Mouse (Mus musculus) kidney, embryonic 16.5 days (tissue): Measurements from ENCODE around the gene Slc30a7. TPM values are rescaled to one million over a fixed set of nuclear protein-coding genes. Genes with fewer than 3 reads are reported as not detected.
A peak's percentile ranks its signal among the peaks of the same experiment; 100 is the strongest.

ENCODE experiments used
- ATAC-seq: fragments of 200-750 bp; cut with Nextera tagmentation; 2 replicates; pipeline ENCODE4 v1.8.0; 2017; ENCODE audit warnings: moderate TSS enrichment; ENCODE audit not compliant: low FRiP score, low TSS enrichment
- H3K27ac ChIP-seq: fragments of 300-500 bp; sonication (generic); 2 replicates; pipeline ENCODE4 v1.5.1; 2014; ENCODE audit warnings: low read length
- H3K27me3 ChIP-seq: fragments of 300-500 bp; sonication (generic); 2 replicates; pipeline ENCODE4 v1.6.1; 2014; ENCODE audit warnings: low read length, control low read depth, mixed read lengths; ENCODE audit not compliant: insufficient read depth
- H3K36me3 ChIP-seq: fragments of 300-500 bp; sonication (generic); 2 replicates; pipeline ENCODE4 v1.6.1; 2014; ENCODE audit warnings: low read length, control low read depth, mixed read lengths; ENCODE audit not compliant: insufficient read depth
- H3K4me1 ChIP-seq: fragments of 300-500 bp; sonication (generic); 2 replicates; pipeline ENCODE4 v1.6.1; 2014; ENCODE audit warnings: low read length, control low read depth, mixed read lengths; ENCODE audit not compliant: insufficient read depth
- H3K4me2 ChIP-seq: fragments of 300-500 bp; sonication (generic); replicated peaks from 2 replicates; pipeline ENCODE4 v1.6.1; 2014; ENCODE audit warnings: low read depth, low read length
- H3K4me3 ChIP-seq: fragments of 300-500 bp; sonication (generic); 2 replicates; pipeline ENCODE4 v1.5.1; 2014; ENCODE audit warnings: mild to moderate bottlenecking, low read length
- H3K9ac ChIP-seq: fragments of 300-500 bp; sonication (generic); replicated peaks from 2 replicates; pipeline ENCODE4 v1.6.1; 2014; ENCODE audit warnings: low read length
- H3K9me3 ChIP-seq: fragments of 300-500 bp; sonication (generic); 2 replicates; pipeline ENCODE4 v1.6.1; 2016; ENCODE audit warnings: low read length, control low read depth
- WGBS: fragments of 180-500 bp; shearing (Covaris S2); extraction: QIAGEN DNeasy Blood & Tissue Kit; methylation state at CpG from one replicate; pipeline ENCODE4 v1.1.7; 2014; 5-methylcytosine and 5-hydroxymethylcytosine counted together
- polyA plus RNA-seq: library from polyadenylated mRNA; unstranded; fragments of >200 nt; fragmentation: Nextera tagmentation; extraction: Ambion mirVana; gene quantifications from 2 replicates; pipeline ENCODE4 v1.2.1, GENCODE M21; 2015

Gene Slc30a7
- polyA plus RNA-seq, 1 experiment from 2014 or later: 30.8 TPM

DNA sequence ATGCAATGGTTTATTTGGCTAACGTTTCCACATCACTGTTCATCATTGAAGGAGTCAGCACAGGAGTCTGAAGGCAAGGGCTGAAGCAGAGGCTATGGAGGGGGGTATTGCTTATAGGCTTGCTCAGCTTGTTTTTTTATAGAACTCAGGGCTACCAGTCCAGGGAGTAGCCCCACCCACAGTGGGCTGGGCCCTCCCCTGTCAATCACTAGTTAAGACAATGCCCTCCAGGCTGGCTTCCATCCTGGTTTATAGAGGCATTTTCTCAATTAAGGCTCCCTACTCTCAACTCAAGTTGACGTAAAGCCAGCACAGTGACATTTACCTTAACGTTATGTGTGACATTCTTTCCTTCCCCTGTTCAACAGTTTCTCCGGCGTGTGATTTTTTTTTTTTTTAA, 17.5 kb upstream of the Slc30a7 start:
- Histone ChIP-seq H3K27ac (no peak overlapping the region), H3K4me2 (no peak overlapping the region), H3K27me3 (no peaks in the 10 kb centered on the region), H3K4me1 (no peaks in the 10 kb centered on the region), H3K4me3 (no peak overlapping the region), H3K9ac (no peak overlapping the region), H3K36me3 (peaks cover 14% of the 10 kb centered on the region), H3K9me3 (no peaks in the 10 kb centered on the region)
- WGBS: 70% methylated on average over 5 of the region's 5 CpGs
- no peak for ATAC-seq

DNA sequence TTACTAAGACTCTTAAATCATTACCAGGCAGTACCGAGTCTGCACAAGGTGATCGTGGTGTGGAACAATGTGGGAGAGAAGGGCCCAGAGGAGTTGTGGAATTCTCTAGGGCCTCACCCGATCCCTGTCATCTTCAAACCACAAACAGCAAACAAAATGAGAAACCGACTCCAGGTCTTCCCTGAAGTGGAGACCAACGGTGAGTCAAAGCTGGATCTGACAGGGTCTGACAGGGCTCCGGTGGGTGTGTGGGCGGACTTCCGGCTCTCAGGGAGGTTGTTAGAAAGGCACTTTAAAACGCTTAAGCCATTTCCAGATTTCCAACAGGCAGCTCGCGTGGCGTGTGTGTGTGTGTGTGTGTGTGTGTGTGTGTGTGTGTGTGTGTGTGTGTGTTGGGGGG, 17.0 kb upstream of the Slc30a7 start:
- Histone ChIP-seq H3K27ac (no peak overlapping the region), H3K36me3 (peaks cover 14% of the 10 kb centered on the region), H3K4me3 (no peak overlapping the region), H3K27me3 (no peaks in the 10 kb centered on the region), H3K4me2 (no peak overlapping the region), H3K4me1 (no peaks in the 10 kb centered on the region), H3K9ac (no peak overlapping the region), H3K9me3 (no peaks in the 10 kb centered on the region)
- WGBS: 77% methylated on average over 12 of the region's 12 CpGs
- ATAC-seq: no peak

DNA sequence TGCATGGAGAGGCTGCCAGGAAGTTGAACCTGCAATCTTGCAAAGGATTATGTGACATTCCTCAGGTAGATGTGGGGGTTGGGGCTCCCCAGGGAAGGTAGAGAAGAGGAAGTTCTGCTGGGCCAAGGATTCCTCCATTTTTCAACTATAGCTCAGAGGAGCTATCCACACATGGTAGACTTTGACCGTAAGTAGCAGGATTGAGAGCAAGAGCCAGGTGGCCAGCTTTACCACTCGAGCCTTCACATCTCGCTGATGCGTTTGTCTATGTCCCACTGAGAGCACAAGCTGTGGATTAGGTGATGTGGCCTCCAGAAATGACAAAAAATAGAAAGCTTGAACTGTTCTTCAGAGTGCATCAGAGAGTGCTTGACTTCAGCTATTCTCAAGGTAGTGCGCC, 11.9 kb upstream of the Slc30a7 start:
- Histone ChIP-seq H3K4me2 (no peak overlapping the region), H3K9me3 (no peaks in the 10 kb centered on the region), H3K27me3 (no peaks in the 10 kb centered on the region), H3K36me3 (peaks cover 2% of the 10 kb centered on the region; the same call in 1 of the 2 replicates), H3K27ac (no peak overlapping the region), H3K4me3 (no peak overlapping the region), H3K9ac (no peak overlapping the region), H3K4me1 (no peaks in the 10 kb centered on the region)
- ATAC-seq: no peak
- WGBS: 92% methylated on average over 5 of the region's 5 CpGs

DNA sequence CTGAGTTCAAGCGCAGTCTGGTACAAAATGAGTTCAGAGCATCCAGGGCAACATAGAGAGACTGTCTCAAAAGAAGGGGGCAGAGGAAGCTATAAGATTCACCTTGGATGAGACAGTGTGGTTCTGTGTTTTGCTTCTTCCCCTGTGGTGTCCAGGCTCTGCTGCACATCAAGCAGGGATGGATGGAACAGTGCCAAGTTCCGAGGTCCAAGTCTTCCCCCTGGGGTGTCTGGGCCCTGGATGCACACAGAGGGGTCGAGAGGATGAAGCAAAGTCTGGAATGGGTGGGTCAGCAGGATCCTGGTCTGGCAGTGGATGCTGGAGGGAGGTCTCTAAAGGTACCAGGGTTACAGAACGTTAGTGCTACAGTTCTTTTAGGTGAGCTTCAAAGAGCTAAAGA, 11.4 kb upstream of the Slc30a7 start:
- H3K4me3 ChIP-seq: no peak overlapping the region
- H3K27me3 ChIP-seq: no peaks in the 10 kb centered on the region
- H3K27ac ChIP-seq: no peak overlapping the region
- H3K9me3 ChIP-seq: no peaks in the 10 kb centered on the region
- WGBS: 73% methylated on average over 4 of the region's 4 CpGs
- H3K36me3 ChIP-seq: no peaks in the 10 kb centered on the region
- no peak overlapping the region for H3K9ac ChIP-seq
- no peak for ATAC-seq
- no peak overlapping the region for H3K4me2 ChIP-seq
- no peaks in the 10 kb centered on the region for H3K4me1 ChIP-seq

DNA sequence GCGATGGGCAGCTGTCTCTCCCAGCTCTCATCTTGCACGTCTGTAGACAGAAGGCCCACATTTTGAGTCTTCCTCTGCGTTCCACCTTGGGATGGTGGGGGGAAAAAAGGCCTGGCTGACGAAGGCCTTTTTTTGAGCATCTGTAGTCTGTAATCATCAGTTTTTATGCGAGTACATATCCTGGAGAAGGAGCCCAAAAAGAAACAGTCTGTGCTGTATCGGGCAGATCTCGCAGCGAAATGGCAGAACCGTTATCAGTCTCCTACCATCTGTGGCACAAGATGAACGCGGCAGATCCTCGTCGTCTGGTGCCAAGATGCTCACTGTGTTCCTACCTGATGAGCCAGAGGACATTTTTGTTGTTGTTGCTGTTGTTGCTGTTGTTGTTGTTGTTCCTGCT, 8.9 kb upstream of the Slc30a7 start:
- 93% methylated on average over 13 of the region's 13 CpGs for WGBS
- H3K4me1 ChIP-seq: no peaks in the 10 kb centered on the region
- ATAC-seq: no peak
- H3K36me3 ChIP-seq: no peaks in the 10 kb centered on the region
- H3K27ac ChIP-seq: no peak overlapping the region
- no peaks in the 10 kb centered on the region for H3K27me3 ChIP-seq
- H3K4me2 ChIP-seq: no peak overlapping the region
- no peak overlapping the region for H3K9ac ChIP-seq
- no peaks in the 10 kb centered on the region for H3K9me3 ChIP-seq
- no peak overlapping the region for H3K4me3 ChIP-seq

DNA sequence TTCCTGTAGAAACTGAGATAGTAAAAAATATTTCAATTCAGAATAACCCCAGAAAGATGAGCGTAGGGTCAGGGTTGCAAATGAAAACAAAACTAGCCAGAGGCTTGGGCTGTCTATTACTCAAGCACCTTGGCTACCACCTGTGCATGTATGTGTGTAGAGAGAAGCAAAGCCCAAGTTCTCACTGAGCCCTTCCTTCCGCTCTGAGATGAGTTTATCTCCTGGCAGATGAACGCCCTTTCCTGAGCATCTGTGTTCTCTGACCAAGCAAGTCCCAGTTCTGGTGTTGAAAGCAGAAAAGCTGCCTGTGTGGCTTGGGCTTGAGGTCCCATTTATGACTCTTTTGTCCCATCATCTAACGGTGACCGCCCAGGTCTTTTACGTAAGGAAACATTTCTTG, 7.7 kb upstream of the Slc30a7 start:
- ATAC-seq: no peak
- Histone ChIP-seq H3K4me3 (no peak overlapping the region), H3K9ac (no peak overlapping the region), H3K9me3 (no peaks in the 10 kb centered on the region), H3K27ac (no peak overlapping the region), H3K4me2 (no peak overlapping the region), H3K36me3 (no peaks in the 10 kb centered on the region), H3K27me3 (no peaks in the 10 kb centered on the region), H3K4me1 (no peaks in the 10 kb centered on the region)
- WGBS: 96% methylated on average over 6 of the region's 6 CpGs

DNA sequence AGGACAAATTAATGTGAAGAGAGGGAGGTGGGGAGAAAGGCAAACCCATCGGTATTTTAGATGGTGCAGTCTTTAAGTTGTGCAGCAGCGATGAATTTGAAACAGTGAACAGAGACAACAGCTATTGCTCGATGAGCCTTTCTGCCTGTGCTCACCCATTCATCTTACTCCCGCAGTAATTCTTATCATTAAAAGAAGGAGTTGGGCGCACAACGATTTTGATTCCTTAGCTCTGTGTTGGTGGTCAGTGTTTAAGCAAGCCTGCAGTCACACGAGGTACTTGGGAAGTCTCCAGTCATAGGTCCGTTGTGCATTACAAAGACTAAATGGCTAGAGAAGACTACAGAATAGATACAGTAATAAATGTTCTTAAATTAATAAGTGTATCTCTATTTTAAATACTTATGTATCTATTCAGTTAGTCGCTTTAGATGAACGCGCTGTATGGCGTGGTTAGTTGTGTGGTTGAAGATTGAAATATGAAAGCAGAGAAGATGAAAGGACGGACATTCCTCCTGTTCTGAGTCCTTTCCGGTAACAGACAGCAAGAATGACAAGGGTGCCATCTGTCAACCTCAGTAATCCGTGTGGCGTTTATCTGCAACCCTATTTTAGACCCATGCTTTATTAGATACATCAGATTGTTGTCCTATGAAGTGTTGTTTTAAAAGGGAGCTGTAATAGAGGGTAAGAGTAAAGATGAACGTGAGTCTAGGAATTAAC, 2.6 kb upstream of the Slc30a7 start:
- Histone ChIP-seq H3K27ac (no peak overlapping the region), H3K36me3 (no peaks in the 10 kb centered on the region), H3K9ac (no peak overlapping the region), H3K27me3 (no peaks in the 10 kb centered on the region), H3K4me2 (no peak overlapping the region), H3K4me1 (peaks cover 18% of the 10 kb centered on the region), H3K9me3 (no peaks in the 10 kb centered on the region), H3K4me3 (no peak overlapping the region)
- no peak for ATAC-seq
- 89% methylated on average over 17 of the region's 17 CpGs for WGBS

DNA sequence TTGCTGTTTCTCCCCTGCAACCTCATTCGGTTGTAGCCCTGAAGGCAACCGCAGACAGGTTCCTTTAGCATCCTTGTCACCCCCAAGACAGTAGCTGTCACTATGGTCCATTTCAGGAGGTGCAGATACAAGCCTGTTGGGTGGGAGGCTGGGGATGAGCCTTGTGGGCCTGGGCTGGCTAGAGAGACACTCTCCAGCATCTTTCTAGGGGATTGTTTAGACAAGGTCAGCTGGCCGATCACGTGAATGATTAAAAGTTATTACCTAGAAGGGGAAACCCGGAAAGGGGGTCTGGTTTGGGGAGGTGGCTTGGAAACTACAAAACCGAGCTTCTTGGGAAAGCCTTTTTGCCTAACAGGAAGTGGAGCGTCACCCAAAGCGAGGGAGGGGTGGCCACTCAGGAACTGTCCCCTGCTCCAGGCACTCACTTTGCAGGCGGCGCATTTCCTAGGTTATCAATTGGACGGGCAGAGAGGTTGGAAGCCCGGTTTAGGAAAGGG, 785 bp upstream of the Slc30a7 start:
- WGBS: 0% methylated on average over 12 of the region's 12 CpGs

DNA sequence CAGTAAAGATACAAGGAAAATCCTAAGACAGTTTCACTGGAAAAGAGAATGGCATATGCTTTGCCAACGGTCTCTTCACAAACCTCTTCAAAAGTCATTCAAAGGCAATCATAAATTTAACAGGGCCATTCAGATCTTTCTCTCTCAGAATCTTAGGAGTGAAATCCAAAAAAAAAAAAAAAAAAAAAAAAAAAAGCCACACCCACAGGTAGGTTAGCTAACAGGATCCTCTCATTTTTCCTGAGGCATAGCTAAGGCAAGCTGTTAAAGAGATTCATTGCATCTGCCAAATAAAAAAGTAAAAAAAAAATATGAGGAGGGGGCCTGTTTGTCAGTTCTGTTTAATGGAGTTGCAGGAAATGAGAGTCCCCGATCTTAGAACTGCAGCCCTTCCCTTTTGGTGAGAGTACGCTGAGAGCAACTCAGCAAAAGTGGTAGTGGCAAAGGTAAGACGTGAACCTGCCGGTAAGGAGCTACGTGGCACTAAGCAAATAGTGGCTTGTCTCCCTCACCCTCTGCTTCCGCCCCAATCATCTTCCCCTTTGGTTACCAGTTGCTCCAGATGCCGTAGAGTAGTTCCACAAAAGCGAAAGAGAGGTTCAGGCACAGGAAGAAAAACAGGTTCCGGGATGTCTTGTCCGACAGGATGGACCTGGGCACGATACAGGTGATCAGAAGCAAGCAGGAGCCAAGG, 775 bp downstream of the Slc30a7 start:
- Histone ChIP-seq H3K4me2 (peak overlapping the region; percentile 92), H3K27ac (peak overlapping the region; percentile 83), H3K4me3 (peak overlapping the region; percentile 93), H3K27me3 (no peaks in the 10 kb centered on the region), H3K9me3 (no peaks in the 10 kb centered on the region), H3K36me3 (peaks cover 5% of the 10 kb centered on the region; the same call in 1 of the 2 replicates), H3K9ac (peak overlapping the region; percentile 87), H3K4me1 (peaks cover 18% of the 10 kb centered on the region)
- peak; percentile 4 for ATAC-seq
- 4% methylated on average over 12 of the region's 12 CpGs for WGBS

More for the DNA sequence above, 785 bp upstream of the Slc30a7 start:
- ATAC-seq: peak; percentile 74
- no peaks in the 10 kb centered on the region for H3K36me3 ChIP-seq
- H3K4me1 ChIP-seq: peaks cover 18% of the 10 kb centered on the region
- H3K9me3 ChIP-seq: no peaks in the 10 kb centered on the region
- peak overlapping the region; percentile 64 for H3K9ac ChIP-seq
- peak overlapping the region; percentile 93 for H3K27ac ChIP-seq
- peak overlapping the region; percentile 93 for H3K4me3 ChIP-seq
- peak overlapping the region; percentile 92 for H3K4me2 ChIP-seq
- H3K27me3 ChIP-seq: no peaks in the 10 kb centered on the region

DNA sequence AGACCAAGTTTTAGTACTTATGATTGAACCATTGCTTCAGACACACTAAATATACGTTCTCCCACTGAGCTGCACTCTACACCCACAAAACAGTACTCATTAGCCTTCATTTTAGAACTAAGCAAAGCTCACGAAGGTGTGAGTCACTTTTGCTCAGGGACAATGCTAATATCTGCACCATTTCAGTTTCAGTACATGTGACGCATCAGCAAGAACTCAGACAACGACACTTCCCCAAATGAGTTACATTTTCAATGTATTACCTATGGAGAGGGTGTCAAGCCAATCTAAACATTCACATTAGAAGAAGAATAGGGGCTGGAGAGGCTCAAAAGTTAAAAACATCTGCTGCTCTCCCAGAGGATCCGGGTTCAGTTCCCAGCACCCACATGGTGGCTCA, 10.3 kb downstream of the Slc30a7 start:
- H3K4me2 ChIP-seq: no peak overlapping the region
- 88% methylated on average over 5 of the region's 5 CpGs for WGBS

More for the DNA sequence above, 10.3 kb downstream of the Slc30a7 start:
- ATAC-seq: no peak
- Histone ChIP-seq H3K36me3 (peaks cover 23% of the 10 kb centered on the region), H3K27me3 (no peaks in the 10 kb centered on the region), H3K27ac (no peak overlapping the region), H3K4me3 (no peak overlapping the region), H3K9me3 (no peaks in the 10 kb centered on the region; the same call in 1 of the 2 replicates), H3K9ac (no peak overlapping the region), H3K4me1 (peaks cover 12% of the 10 kb centered on the region)
